Mouse (Mus musculus) limb, embryonic 11.5 days (tissue): ENCODE measurements around the gene Ercc1. TPM values are rescaled to one million over a fixed set of nuclear protein-coding genes. Genes with fewer than 3 reads are reported as not detected.

Experiments
- ATAC-seq: fragments of 200-750 bp; cut with Nextera tagmentation; 2 replicates; pipeline ENCODE4 v1.8.0; 2017; ENCODE audit warnings: low read depth; ENCODE audit not compliant: insufficient number of reproducible peaks, low FRiP score, low TSS enrichment
- DNase-seq: peaks from one replicate; pipeline ENCODE4 v3.0.0-alpha.2; 2015; ENCODE audit warnings: low spot score
- H3K27ac ChIP-seq: fragments of 300-500 bp; sonication (generic); replicated peaks from 2 replicates; pipeline ENCODE4 v1.5.1; 2014; ENCODE audit warnings: low read depth, mild to moderate bottlenecking, low read length
- H3K27me3 ChIP-seq: fragments of 300-500 bp; sonication (generic); 2 replicates; pipeline ENCODE4 v1.6.1; 2014; ENCODE audit warnings: mild to moderate bottlenecking, low read length, mixed read lengths; ENCODE audit not compliant: control insufficient read depth, insufficient read depth
- H3K36me3 ChIP-seq: fragments of 300-500 bp; sonication (generic); 2 replicates; pipeline ENCODE4 v1.6.1; 2014; ENCODE audit warnings: mild to moderate bottlenecking, low read length, moderate library complexity, mixed read lengths; ENCODE audit not compliant: control insufficient read depth, insufficient read depth
- H3K4me1 ChIP-seq: fragments of 300-500 bp; sonication (generic); 2 replicates; pipeline ENCODE4 v1.6.1; 2014; ENCODE audit warnings: low read length, mixed read lengths; ENCODE audit not compliant: control insufficient read depth, insufficient read depth
- H3K4me2 ChIP-seq: fragments of 300-500 bp; sonication (generic); 2 replicates; pipeline ENCODE4 v1.6.1; 2014; ENCODE audit warnings: low read depth, mild to moderate bottlenecking, moderate library complexity; ENCODE audit not compliant: severe bottlenecking
- H3K4me3 ChIP-seq: fragments of 300-500 bp; sonication (generic); 2 replicates; pipeline ENCODE4 v1.5.1; 2014; ENCODE audit warnings: low read depth, low read length
- H3K9ac ChIP-seq: fragments of 300-500 bp; sonication (generic); 2 replicates; pipeline ENCODE4 v1.6.1; 2014; ENCODE audit warnings: mild to moderate bottlenecking, low read length
- H3K9me3 ChIP-seq: fragments of 300-500 bp; sonication (generic); 2 replicates; pipeline ENCODE4 v1.6.1; 2016; ENCODE audit warnings: low read length; ENCODE audit not compliant: control insufficient read depth
- WGBS: fragments of 180-500 bp; shearing (Covaris S2); extraction: QIAGEN DNeasy Blood & Tissue Kit; methylation state at CpG from one replicate; pipeline ENCODE4 v1.1.7; 2014; 5-methylcytosine and 5-hydroxymethylcytosine counted together
- polyA plus RNA-seq: library from polyadenylated mRNA; unstranded; fragments of >200 nt; fragmentation: Nextera tagmentation; extraction: Ambion mirVana; gene quantifications from 2 replicates; pipeline ENCODE4 v1.2.1, GENCODE M21; 2014

Ercc1 gene
- polyA plus RNA-seq, 1 experiment from 2014 or later = 114 TPM

- peak; percentile 25 for ATAC-seq
- WGBS = 4% methylated on average over 18 of the region's 18 CpGs
- no peak overlapping the region for H3K9ac ChIP-seq
- DNase-seq = peak; percentile 65
- peaks cover 9% of the 10 kb centered on the region for H3K4me1 ChIP-seq
- H3K4me3 ChIP-seq = peak overlapping the region; percentile 57
- H3K9me3 ChIP-seq = no peaks in the 10 kb centered on the region
- H3K4me2 ChIP-seq = peak overlapping the region; percentile 97
- no peaks in the 10 kb centered on the region for H3K36me3 ChIP-seq
- peaks cover 47% of the 10 kb centered on the region for H3K27me3 ChIP-seq
- no peak overlapping the region for H3K27ac ChIP-seq
These were observed 36.7 kb upstream of the Ercc1 start for GRCm38 (mm10) chr7:19307739-19308453.

- H3K36me3 ChIP-seq = no peaks in the 10 kb centered on the region
- peaks cover 39% of the 10 kb centered on the region for H3K27me3 ChIP-seq
- peak; percentile 81 for ATAC-seq
- H3K9ac ChIP-seq = peak overlapping the region; percentile 9; the same call in 1 of the 2 replicates
- peaks cover 9% of the 10 kb centered on the region for H3K4me1 ChIP-seq
- WGBS = under 1% methylated on average over 58 of the region's 58 CpGs
- H3K4me3 ChIP-seq = peak overlapping the region; percentile 57
- H3K4me2 ChIP-seq = peak overlapping the region; percentile 97
- H3K9me3 ChIP-seq = no peaks in the 10 kb centered on the region
- peak; percentile 97 for DNase-seq
- H3K27ac ChIP-seq = no peak overlapping the region
These were observed 35.9 kb upstream of the Ercc1 start for GRCm38 (mm10) chr7:19308454-19309277.

GRCm38 (mm10) chr7:19309278-19309883 lies 35.2 kb upstream of the Ercc1 start:
- Histone ChIP-seq H3K9ac (peak overlapping the region; percentile 32; the same call in 1 of the 2 replicates), H3K27me3 (peaks cover 33% of the 10 kb centered on the region), H3K4me1 (peaks cover 9% of the 10 kb centered on the region), H3K9me3 (no peaks in the 10 kb centered on the region), H3K27ac (no peak overlapping the region), H3K36me3 (no peaks in the 10 kb centered on the region), H3K4me3 (peak overlapping the region; percentile 57), H3K4me2 (peak overlapping the region; percentile 97)
- under 1% methylated on average over 48 of the region's 48 CpGs for WGBS
- no peak for ATAC-seq
- DNase-seq = peak; percentile 44

- Histone ChIP-seq H3K27me3 (peaks cover 26% of the 10 kb centered on the region), H3K4me2 (peak within 1 kb of the TSS; percentile 97), H3K4me3 (peak within 1 kb of the TSS; percentile 57), H3K9ac (peak within 1 kb of the TSS; percentile 32; the same call in 1 of the 2 replicates), H3K4me1 (peaks cover 9% of the 10 kb centered on the region), H3K9me3 (no peaks in the 10 kb centered on the region), H3K36me3 (no peaks in the 10 kb centered on the region), H3K27ac (no peak within 1 kb of the TSS)
- ATAC-seq (peak; percentile 76), DNase-seq (peak; percentile 95)
- WGBS = under 1% methylated on average over 49 of the region's 49 CpGs
These were observed 34.5 kb upstream of the Ercc1 start, which contains the start of gene Fosb for GRCm38 (mm10) chr7:19309884-19310641. Fosb (minus strand) TSS chr7:19310051.

- no peak overlapping the region for H3K27ac ChIP-seq
- no peaks in the 10 kb centered on the region for H3K36me3 ChIP-seq
- peaks cover 8% of the 10 kb centered on the region for H3K27me3 ChIP-seq
- no peak for DNase-seq
- H3K9me3 ChIP-seq = no peaks in the 10 kb centered on the region
- WGBS = 39% methylated on average over 4 of the region's 4 CpGs
- peaks cover 9% of the 10 kb centered on the region for H3K4me1 ChIP-seq
- H3K4me3 ChIP-seq = no peak overlapping the region
- no peak for ATAC-seq
- no peak overlapping the region for H3K4me2 ChIP-seq
- H3K9ac ChIP-seq = no peak overlapping the region
These were observed 32.6 kb upstream of the Ercc1 start for GRCm38 (mm10) chr7:19311991-19312390.

- DNase-seq (no peak), ATAC-seq (no peak)
- 0 out of 2 replicates have a peak overlapping the region, but pooled peaks have one; percentile 7 for H3K9ac ChIP-seq
- no peaks in the 10 kb centered on the region for H3K36me3 ChIP-seq
- no peak overlapping the region for H3K4me3 ChIP-seq
- no peaks in the 10 kb centered on the region for H3K9me3 ChIP-seq
- whole genome bisulfite sequencing = 55% methylated on average over 5 of the region's 5 CpGs
- no peak overlapping the region for H3K27ac ChIP-seq
- H3K4me2 ChIP-seq = no peak overlapping the region
- peaks cover 6% of the 10 kb centered on the region for H3K4me1 ChIP-seq
- H3K27me3 ChIP-seq = no peaks in the 10 kb centered on the region
These were observed 30.5 kb upstream of the Ercc1 start for GRCm38 (mm10) chr7:19314033-19314432.

GRCm38 (mm10) chr7:19316451-19317161 lies 28.0 kb upstream of the Ercc1 start:
- DNase-seq = no peak
- Histone ChIP-seq H3K4me3 (no peak overlapping the region), H3K36me3 (no peaks in the 10 kb centered on the region), H3K27ac (no peak overlapping the region; the same call in 1 of the 2 replicates), H3K9ac (no peak overlapping the region; the same call in 1 of the 2 replicates), H3K4me1 (0 out of 2 replicates have a peak, but pooled peaks cover 7% of the 10 kb centered on the region), H3K27me3 (0 out of 2 replicates have a peak, but pooled peaks cover 4% of the 10 kb centered on the region), H3K9me3 (no peaks in the 10 kb centered on the region), H3K4me2 (no peak overlapping the region)
- 61% methylated on average over 14 of the region's 14 CpGs for WGBS
- ATAC-seq = no peak
